Mouse (Mus musculus): ENCODE results near the gene Fgfr2.

- TF ChIP-seq CTCF (IDR thresholded peaks at IDR 0.05; ENCODE audit: control insufficient read depth, insufficient read depth, insufficient read length) (no peak), MAX (IDR thresholded peaks at IDR 0.05) (no peak), FOSL1 (IDR thresholded peaks at IDR 0.05; ENCODE audit: insufficient read depth, low read length, poor library complexity, severe bottlenecking) (no peak), USF1 (IDR thresholded peaks at IDR 0.05; ENCODE audit: low read depth) (no peak), CEBPB (IDR thresholded peaks at IDR 0.05; ENCODE audit: low read depth) (no peak), MYOD1 (IDR thresholded peaks at IDR 0.05; ENCODE audit: control insufficient read depth, insufficient read length, low read depth) (no peak)
Observed at GRCm38 (mm10) chr7:132286630-132287339, 836.4 kb downstream of the Fgfr2 start.
